Mouse (Mus musculus): Measurements from ENCODE around the gene Slamf8.

The Slamf8 gene

DNA sequence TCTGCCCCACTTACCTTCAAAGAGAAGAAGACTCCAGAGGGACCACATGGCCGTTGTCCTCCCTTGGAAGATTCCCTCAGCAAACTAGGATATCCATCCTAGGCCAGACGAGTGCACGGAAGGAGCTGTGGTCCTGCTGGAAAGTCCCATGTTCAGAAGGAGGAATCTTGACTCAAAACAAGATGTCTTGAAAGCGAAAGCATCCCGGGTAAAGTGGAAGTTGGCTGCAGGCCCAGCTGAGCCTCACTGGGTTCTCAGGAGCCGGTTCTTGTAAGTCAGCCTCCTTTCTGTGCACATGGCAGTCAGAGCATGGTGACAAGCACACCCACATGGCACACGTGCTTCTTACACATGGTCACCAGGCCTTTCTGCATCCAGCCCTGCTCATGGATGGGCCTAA, at the start of gene Slamf8:
Gene Slamf8, minus strand, starts transcription at position 184 of the 400 bp plus-strand sequence.
- DNase-seq (ENCODE audit: low read depth, low spot score): no peak

DNA sequence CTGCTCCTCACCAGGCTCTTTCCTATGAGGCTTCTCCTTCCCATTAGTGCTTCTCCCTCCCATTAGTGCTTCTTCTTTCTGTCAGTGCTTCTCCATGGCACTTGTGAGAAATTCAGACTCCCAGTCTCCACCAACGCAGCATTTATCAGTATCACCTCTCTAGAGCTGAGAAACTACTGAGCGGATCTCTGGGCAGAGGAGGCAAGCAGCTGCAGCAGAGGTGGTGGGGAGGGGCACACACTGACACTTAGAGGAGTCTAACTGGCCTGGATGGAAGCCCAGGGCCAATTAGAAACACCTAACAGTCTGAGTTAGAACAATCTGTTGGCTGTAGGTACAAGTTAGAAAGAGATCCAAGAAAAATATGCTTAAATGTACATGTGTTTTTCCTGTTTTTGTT, 48.4 kb upstream of the Slamf8 start:
- no peak for DNase-seq (ENCODE audit: low read depth, low spot score)

DNA sequence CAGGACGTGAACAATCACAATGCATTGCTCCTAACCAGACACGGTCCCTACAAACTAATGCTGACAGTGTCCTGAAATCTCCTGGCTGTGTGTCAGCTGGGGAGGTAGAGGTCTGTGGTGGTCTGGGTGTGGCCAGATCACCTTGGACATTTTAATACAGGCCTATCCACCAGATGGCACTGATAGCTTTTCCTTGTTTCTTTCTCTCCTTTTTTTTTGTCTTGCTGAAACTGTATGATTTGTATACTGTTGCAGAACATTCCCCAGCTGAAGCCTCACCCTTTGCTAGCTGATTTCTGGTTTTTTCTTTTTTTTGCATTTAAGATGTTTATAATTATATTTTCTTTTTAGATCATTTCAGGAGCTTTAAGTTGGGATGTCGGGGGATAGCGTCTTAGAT, 47.4 kb upstream of the Slamf8 start:
- DNase-seq (ENCODE audit: low read depth, low spot score): no peak

DNA sequence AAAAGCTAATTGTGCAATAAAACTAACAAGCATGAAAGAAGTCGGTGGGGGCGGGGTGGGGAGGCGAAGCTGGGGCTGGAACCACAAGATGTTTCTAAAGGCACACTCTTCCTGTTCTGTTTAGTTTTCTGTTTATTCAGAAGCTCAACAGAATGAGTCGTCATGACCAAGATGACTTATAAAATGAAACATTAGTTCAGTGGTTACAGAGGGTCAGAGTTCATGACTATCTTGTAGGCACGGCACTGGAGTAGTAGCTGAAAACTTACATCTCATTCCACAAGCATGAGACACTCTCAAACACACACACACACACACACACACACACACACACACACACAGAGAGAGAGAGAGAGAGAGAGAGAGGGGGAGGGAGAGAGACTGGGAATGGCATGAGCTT, 45.9 kb upstream of the Slamf8 start:
- DNase-seq (ENCODE audit: low read depth, low spot score): no peak

DNA sequence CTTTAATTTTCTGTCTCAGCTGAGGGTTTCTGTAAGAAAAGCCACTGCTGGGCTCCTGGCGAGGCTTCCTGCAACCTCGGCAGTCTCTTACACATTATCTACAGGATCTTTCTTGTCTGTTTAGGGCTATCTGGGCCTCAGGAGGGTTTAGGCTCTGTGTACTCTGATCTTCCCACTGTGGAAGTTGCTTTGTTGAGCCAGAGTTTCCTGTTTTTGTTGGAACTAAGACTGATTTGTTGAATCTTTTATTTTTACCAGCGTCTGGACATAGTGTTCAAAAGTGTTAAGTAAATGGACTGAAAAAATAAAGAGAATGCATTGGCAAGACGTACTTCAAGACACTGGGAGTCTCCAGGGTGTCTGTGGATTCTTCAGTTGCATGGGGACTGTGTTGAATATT, 44.9 kb upstream of the Slamf8 start:
- DNase-seq (ENCODE audit: low read depth, low spot score): no peak

DNA sequence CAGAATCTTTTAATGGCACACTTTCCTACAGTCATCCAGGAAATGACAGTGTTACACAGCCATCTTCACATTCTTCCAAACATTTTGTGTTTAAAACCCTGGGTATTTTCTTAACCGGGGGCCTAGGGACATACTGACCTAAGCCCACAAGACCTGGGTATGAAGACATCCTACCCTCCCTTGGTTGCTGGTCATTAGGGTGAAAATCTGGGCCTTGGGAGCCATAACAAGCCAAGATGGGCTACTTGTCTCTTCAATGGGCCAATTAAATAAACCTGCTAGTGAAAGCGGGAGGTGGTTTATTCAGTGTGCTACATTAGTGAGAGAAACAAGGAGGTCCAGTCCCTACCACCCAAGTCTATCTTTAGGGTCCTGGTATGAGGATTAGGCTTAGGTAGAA, 43.8 kb upstream of the Slamf8 start:
- DNase-seq (ENCODE audit: low read depth, low spot score): no peak

DNA sequence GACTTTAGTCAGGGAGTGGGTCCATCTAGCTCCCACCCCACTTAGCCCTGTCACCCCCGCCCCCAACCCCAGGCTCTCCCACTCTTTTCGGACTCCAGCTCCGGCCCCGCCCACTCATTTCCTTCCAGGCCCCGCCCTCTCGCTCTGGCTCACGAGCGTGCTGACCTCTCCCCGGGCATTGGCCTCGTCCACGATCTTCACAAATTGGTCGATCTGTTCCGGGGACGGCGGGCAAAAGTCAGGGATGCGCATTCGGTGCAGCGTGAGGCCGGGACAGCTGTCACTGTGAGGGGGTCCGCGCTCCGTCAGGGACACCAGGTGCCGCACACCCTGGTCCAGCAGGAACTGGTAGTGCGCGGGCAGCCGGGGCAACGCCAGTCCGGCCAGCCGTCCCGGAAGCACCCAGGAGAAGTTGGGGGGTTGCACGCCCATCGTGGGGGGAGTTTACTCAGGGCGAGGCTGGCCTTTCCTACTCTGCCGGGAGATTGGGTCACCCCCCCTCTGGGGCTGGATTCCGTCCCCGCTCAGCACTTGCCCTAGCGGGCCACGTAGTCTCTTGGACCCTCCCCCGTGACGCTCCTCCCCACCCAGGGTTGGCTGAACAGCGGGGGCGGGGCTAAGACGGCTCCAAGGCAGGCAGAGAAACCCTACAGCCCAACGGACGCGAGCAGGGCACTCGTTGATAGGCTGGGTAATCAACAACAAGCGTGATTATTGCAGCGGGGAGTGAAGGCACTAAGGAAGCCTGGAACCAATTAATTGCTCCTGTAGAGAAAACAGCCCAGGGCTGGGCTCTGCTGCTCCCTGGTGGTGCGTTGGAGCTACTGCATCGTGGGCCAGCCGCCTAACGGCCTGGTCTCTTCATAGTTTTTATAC, 42.3 kb upstream of the Slamf8 start, which contains the start of gene Dusp23:
Gene Dusp23, minus strand, starts transcription at position 512 of the 876 bp plus-strand sequence.
- peak; percentile 97 for DNase-seq (ENCODE audit: low read depth, low spot score)

DNA sequence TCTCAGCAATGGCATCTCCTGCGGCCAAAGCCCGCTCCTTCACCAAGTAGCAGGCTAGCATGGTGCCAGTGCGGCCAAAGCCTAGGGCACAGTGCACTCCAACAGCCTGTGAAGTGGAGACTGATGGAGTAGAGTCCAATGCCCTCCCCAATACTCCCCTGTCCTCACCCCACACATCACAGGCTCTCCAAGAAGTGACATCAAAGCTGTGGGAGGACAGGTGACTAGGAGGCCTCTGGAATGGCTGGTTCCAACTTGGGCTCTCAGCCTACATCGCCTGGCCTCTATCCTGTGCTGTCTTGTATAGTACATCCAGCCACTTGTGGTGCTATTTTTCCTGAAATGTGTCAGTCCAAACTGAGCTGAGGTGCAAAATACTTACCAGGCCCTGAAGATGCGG, 41.4 kb upstream of the Slamf8 start:
- no peak for DNase-seq (ENCODE audit: low read depth, low spot score)

DNA sequence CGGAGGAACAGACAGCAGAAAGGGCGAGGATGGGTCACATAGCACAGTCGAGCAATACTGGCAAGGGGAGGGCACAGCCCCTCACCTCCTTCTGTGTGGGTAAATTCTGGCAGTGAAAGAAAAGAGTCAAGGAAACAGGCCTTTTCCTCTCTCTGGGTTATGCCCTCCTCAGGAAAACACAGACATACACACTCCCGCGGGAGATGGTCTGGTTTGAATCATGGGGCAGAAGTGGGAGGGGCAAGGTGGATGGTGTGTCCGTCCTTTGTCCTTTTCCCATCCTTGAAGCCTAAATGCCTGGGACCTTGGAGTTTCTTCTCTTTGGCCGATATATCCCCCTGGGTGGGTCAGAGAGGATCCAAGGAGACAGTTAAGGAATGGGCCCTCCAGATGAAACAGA, 39.5 kb upstream of the Slamf8 start:
- no peak for DNase-seq (ENCODE audit: low read depth, low spot score)

DNA sequence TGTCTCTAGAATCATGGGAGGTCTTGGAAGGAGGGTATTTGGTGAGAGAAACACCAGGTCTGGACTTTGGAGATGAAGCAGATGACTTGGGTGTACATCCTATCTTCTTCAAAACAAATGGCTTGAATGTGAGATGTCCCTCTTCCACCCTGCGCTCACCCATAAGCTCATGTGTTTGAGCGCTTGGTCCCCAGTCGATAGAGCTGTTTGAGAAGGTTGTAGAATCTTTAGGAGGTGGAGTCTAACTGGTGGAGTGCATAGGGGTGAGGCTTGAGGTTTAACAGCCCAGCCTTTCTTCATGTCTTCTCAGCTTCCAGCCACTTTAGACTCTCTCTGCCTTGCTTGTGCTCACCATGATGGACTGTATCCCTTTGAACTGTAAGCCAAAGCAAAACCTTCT, 35.9 kb upstream of the Slamf8 start:
- DNase-seq (ENCODE audit: low read depth, low spot score): no peak

DNA sequence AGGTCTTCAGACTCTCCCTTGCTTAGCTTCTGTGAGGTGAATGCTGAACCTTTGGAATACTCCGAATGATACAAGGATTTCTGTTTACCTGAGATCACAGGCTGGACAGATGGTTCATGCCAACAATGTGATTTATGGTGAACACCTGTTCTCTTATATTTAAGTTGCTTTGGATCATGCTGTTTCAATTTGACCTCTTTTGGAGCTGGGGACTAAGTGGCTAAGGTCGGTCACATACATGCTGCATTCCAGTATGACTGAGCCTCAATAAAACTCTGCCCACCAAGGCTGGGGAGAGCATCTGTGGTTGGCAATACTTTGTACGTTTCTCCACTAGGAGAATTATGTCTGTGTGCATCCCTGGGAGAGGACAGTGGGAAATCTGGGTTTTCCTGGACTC, 33.7 kb upstream of the Slamf8 start:
- peak; percentile 17 for DNase-seq (ENCODE audit: low read depth, low spot score)

DNA sequence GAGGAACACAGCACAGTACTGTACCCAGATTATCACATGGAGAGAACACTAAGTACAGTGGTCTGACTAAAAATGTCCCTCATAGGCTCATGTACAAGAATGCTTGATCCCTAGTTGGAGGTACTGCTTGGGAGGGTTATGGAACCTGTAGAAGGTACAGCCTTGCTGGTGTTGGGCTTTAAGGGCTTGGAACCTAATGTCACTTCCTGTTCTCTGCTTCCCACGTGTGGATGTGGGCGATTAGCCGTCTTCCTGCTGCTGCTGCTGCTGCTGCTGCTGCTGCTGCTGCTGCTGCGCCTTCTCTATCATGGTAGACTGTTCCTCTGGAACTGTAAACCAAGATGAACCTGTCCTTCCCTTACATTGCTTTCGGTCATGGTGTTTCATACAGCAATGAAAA, 33.2 kb upstream of the Slamf8 start:
- no peak for DNase-seq (ENCODE audit: low read depth, low spot score)

DNA sequence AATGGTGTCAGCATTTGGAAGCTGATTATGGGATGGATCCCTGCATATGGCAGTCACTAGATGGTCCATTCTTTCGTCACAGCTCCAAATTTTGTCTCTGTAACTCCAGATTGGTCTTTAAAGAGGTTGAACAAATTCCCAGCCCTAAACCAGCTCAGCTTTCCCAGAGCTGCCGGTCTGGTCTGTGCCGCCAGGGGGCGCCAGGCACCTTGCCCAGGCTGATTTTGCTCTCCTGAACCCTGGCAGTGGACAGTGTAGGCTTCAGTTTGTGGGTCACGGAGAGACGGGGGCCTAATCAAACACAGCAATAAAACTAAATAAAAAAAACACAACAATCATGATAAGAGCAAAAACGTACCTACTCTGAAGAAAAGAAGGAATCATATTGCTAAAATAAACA, 28.9 kb upstream of the Slamf8 start:
- peak; percentile 50 for DNase-seq (ENCODE audit: low read depth, low spot score)

DNA sequence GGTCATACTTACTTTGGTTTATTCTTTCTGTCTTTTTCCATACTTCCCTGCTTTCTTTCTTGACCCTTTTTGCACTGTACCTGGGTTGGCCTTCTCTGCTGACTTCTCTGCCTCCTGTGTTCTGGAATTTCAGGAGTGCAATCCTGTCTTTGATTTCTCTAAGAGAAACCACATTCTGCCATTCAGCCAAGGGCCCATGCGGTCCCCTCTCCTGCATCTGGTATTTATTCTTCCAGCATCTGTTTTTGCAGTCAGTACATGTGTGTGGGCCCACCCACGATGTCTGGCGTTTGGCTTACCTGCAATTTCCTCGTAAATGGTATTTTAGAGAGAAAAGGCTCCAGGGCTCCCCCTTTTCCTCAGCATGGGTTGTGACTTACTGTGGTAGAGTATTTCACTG, 27.8 kb upstream of the Slamf8 start:
- DNase-seq (ENCODE audit: low read depth, low spot score): peak; percentile 90

DNA sequence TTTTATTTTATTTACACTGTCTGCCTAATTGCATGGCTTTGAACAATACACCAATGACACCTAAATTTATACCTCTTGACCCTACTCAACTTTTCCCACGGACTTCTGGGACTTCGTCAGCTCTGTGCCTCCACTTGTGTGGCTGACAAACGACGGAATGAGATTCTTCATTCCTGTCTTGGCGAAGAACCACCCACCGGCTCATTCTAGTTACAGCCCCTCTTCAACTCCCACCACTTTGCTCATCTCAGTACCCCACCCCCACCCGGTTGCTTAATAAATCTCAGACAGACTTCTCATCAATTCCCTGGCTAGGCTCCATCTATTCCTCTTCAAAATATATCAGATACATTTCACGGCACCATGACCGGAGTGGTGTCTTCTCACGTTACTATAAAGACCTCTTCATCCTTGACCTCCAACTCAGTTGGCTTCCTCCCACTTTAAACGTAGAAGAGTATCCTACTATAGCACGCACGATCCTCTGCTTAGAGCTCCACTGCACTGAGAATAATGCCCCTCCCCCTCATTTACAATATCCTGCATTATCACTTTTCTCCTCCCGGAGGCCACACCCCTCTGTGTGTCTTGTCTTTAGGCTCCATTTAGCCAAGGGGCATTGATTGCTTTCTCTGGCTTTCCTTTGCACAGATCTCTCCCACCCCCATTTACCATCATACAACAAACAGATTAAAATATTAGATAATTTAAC, 27.2 kb upstream of the Slamf8 start:
- no peak for DNase-seq (ENCODE audit: low read depth, low spot score)

DNA sequence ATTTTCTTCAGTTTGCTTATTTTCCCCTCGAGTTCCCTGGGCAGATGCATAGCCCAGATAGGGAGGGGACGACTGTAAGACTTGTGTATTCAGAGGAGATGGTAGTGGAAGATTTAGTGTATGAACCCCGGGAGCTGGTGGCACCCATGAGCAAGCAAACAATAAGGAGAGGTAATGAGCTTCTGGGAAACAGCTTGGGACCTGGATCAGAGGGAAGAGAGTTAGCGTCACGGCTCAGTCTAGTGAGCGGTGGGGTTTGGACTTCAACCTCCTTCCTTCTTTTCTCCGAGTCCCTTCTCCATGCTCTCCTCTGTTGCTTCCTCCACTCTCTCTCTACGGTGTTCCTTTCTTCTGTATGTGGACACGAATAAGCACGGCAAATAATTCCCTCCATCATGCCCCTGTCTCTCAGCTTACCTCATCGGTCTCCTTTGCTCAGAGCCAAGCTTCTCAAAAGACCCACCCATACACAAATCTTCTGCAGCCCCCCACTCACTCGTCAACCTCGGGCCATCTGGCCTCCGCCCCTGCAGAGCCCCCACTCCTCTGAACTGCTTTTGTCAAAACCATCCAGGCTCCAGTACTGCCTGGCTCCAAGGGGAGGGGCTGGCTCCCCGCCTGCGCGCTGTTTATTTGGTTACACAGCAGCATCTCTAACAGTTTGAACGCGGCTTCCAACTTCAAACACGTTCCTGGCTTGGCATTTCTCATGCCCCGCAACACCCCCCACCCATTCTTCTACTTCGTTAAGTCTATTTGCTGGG, 26.4 kb upstream of the Slamf8 start:
- peak; percentile 34 for DNase-seq (ENCODE audit: low read depth, low spot score)

DNA sequence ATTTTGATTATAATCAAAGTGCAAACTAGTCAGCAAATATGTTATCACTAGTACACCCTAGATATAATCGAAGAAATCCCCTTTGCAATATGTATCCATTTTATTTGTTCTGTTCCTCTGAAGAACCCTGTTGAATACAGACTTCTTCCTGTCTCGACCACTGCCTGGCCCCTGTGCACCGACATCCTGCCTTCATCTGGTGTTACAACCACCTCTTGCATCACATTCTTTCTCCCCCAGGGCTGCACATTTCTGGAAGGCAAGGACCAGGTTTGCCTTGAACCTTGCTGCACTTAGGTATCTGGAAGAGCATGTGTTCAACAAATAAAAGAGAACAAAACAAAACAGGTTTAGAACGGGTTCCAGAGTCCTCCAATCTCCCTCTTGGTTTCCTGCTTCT, 25.0 kb upstream of the Slamf8 start:
- DNase-seq (ENCODE audit: low read depth, low spot score): no peak

DNA sequence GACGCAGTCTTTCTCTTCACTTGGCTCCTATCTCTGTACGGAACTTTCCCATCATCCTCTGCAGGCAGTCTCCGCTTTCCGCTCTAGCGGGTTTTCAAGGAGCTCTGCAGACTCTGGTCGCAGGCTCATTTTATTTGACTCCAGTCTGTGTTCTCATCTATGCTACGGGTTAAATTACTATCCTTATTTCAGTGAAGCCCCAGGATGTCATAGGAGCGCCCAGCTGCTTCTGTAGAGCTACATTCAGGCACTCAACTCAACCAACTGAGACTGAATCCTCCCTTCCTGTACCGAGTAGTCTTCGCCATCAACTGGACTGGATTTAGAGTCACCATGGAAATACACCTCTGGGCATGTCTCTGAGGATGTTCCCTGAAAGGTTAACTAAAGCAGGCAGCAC, 24.3 kb upstream of the Slamf8 start:
- DNase-seq (ENCODE audit: low read depth, low spot score): no peak

DNA sequence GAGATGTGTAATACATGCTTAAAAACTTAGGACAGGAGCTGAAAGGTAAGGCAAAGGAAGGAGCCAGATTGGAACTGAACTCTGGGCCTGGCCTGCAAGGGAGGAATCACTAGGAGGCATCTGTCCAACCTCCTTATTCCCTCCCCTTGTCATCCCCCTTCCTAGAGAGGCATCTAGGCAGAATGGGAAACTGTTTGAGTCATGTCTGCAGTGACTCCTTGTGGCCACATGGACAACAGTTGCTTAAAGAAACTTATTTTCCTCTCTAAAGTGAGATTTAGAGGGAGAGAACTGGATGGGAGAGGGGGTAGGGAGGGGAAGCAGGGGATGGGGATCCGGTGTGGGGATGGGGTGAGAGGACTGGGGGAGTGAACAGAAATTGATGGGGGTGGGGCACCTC, 22.4 kb upstream of the Slamf8 start:
- DNase-seq (ENCODE audit: low read depth, low spot score): no peak

DNA sequence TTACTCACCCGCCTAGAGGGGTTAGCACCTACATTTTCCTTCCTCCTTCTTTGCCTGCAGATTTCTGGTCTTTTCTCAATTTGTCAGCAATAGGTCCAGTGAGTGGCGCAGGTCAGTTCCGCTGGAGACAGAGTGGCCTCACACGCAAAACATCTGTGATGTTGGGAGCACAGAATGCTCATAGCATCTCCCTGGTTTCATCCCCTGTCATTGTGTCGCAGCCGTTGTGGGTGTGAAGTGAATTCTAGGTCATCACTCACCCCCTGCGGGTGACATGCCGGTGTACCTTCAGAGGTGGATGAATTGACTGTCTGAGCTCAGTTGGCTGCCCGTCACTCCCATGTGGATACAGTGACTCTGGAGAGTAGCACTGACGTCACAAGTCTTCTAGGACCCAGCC, 20.9 kb upstream of the Slamf8 start:
- no peak for DNase-seq (ENCODE audit: low read depth, low spot score)

DNA sequence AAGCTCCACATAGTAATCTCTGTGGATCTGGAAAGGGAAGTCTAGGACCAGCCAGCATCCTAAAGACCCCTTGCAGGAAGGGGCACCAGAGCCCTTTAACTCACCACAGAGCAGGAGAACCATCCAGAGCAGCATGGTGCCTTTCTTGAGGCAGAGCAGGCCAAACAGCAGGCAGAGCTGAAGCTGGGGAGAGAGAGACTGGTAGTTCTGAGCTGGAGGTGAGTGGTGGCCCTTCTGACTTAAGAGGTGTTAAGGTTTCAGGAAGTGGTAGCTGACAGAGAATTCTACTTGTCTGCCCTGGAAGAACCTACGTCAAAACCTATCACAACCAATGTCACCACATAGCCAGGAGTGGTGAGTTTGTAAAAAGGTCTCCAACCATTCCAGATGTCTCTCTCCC, 12.0 kb upstream of the Slamf8 start, which contains the start of gene Fcrl6:
Gene Fcrl6, minus strand, starts transcription at position 226 of the 400 bp plus-strand sequence.
- no peak for DNase-seq (ENCODE audit: low read depth, low spot score)

DNA sequence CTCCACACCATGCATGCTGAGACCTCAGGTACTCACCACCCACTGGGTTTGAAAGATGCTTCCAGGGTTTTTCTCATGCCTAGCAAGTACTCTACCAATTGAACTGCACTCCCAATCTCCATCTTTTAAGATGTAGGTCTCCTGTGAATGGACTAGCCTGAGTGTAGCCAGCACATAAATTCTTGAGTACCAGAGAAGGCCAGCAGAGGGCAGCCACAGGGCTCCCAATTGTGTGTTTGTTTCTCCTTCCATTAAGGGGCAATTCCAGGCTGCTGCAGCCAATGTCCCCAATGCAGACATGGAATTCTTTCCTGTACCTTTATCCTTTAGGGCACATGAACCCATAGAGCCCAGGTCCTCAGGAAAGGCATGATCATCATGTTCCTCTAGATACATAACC, 4.1 kb upstream of the Slamf8 start:
- DNase-seq (ENCODE audit: low read depth, low spot score): peak; percentile 52

Data from forelimb bud, embryonic 11.5 days (tissue).